Mouse (Mus musculus) bone marrow, adult 2 months (tissue): ENCODE measurements at regions not wholly inside any gene's neighbourhood (a gene's known extent, or its start where the extent isn't known, plus 50 kb on each side); places are given as distances from the start of the nearest gene placed in this dataset.

ENCODE experiments used
- CTCF ChIP-seq: fragments of 200-500 bp; IDR thresholded peaks from 2 replicates; pipeline ENCODE4 v1.5.1; 2011; ENCODE audit warnings: low read length, control low read depth; ENCODE audit not compliant: control insufficient read depth, insufficient read depth
- POLR2A ChIP-seq: fragments of 200-500 bp; IDR thresholded peaks from 2 replicates; pipeline ENCODE4 v1.6.1; 2011; ENCODE audit warnings: low read depth, mild to moderate bottlenecking, control low read depth, low read length, borderline replicate concordance; ENCODE audit not compliant: control insufficient read depth

- TF ChIP-seq CTCF: no peak
- TF ChIP-seq POLR2A: no peak
These were observed 73.5 kb upstream of the Ptpn1 start for GRCm38 (mm10) chr2:167858346-167858745.
